Mouse (Mus musculus): ENCODE results near the gene Scn10a. TPM values are rescaled to one million over a fixed set of nuclear protein-coding genes. Genes with fewer than 3 reads are reported as not detected.

Gene Scn10a
- total RNA-seq, 2 experiments from 2014 or later = not detected

DNA sequence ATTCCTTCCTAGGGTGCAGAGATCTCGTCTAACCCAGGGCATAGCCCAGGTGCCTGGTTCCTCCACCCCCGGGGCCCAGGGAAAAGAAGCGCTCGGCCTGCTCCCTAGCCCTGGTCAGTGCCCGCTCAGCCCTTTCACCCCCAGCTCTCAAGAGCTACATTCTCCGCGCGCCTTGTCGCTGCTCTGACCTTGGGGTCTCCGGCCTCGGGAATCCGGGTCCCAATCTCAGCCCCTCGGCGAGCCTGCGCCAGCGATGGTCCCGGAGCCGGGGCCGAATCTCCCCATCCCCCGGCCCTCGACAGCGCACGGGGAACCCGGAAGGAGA, 140.8 kb downstream of the Scn10a start:
- no peak for DNase-seq (ENCODE audit: low spot score in 2 of 2)

DNA sequence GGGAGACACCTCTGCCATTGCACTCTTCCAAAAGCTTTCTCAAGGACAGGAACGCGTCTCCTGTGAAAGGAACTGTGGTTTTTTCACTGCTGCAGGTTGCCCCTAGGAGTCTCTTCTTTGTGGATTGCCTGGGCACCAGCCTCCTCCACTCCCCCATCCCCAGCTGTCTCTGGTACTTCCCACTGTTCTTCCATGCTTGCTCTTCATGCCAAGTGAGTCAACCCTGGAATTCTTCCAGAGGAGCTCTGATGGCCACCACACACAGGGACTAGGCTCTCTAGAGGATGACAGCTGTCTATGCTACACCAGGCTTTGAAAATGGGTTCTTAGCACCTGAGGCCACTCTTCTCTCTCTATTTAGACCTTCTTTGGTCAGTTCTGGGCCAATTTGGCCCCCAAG, 142.1 kb downstream of the Scn10a start:
- no peak for DNase-seq (ENCODE audit: low spot score in 2 of 2)

DNA sequence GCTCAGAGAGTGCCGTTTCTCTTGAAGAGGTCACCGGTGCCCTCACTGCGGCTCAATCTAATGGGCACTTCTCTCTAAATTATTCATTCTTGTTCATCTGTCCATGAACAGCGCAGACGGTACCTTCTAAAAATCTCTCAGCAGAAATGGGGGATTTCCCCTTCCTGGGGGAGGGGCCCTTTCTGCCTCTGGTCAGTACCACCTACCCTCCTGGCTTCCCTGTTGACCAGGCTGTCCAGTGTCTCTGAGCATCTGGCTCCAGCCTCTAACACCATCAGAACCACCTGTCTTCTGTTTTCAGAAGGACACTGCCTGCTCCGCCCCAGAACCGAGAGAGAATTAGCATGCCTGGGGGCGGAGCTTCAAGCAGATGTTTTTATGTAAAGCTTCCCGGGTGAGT, 143.4 kb downstream of the Scn10a start:
- DNase-seq (ENCODE audit: low spot score in 2 of 2) = no peak

GRCm38 (mm10) chr9:119574366-119574765, 144.8 kb downstream of the Scn10a start:
- DNase-seq (ENCODE audit: low spot score in 2 of 2) = no peak

DNA sequence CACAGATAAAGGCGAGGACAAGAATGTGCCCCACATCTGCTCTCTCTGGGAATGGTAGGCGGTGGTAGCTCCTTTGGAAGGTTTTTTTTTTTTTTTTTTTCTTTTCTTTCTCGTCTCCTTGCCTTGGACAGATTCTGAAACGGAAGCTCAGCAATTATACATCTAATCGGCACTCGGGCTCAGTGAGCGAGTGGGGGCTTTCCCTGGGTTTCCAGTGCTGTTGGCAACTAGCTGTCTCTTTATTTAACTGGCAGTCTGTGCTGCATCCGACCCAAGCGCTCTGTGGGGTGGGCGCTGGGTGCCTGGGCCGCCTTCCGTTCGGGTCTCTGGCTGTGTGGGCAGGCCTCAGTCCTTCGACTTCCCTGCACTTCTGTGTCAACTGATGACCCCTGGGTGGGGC, 146.1 kb downstream of the Scn10a start:
- no peak for DNase-seq (ENCODE audit: low spot score in 2 of 2)

- no peak for DNase-seq (ENCODE audit: low spot score in 2 of 2)
Measured at GRCm38 (mm10) chr9:119571411-119571888, 147.7 kb downstream of the Scn10a start.

- DNase-seq (ENCODE audit: low spot score in 2 of 2) = no peak
Measured at GRCm38 (mm10) chr9:119570652-119571051, 148.5 kb downstream of the Scn10a start.

DNA sequence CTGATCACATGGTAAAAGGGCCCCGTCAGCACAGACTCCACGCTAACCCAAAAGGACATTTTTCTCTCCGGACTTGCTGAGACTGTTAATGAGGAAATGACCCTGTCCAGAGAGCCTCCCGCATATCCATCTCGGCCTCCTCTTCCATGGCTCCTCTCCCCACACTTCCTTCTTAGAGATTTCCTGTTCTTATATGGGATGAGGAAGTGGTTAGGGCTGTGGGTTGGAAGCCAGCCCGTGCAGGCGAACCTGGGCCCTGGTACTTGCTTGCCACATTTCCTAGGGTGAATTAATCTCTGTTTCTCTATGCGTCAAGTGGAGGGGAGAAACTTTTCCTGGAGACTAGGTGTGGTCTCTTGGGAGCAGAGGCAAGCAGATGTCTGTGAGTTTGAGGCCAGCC, 150.4 kb downstream of the Scn10a start:
- no peak for DNase-seq (ENCODE audit: low spot score in 2 of 2)

- no peak for DNase-seq (ENCODE audit: low spot score in 2 of 2)
Measured at GRCm38 (mm10) chr9:119567800-119568199, 151.3 kb downstream of the Scn10a start.

DNA sequence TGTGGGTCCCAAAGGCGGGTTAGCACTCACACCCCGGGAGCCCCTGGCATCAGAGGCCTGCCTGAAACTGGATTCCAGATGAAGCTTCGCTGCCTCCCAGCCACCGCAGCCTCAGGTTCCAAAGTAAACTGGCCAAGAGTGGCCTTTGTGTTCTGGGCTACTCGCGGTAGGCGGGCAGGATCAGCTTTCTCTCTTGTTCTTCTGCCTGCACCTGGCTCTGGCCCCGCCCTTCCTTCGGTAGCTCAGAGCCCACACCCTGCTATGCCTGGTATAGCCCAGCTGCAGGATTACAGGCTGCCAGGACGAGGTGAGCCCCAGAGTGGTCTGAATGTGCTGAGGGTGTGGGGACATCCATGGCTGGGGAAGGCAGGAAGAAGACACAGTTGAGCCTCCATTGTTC, 152.9 kb downstream of the Scn10a start:
- no peak for DNase-seq (ENCODE audit: low spot score in 2 of 2)

- DNase-seq (ENCODE audit: low spot score in 2 of 2) = no peak
Measured at GRCm38 (mm10) chr9:119564803-119565202, 154.3 kb downstream of the Scn10a start.

DNA sequence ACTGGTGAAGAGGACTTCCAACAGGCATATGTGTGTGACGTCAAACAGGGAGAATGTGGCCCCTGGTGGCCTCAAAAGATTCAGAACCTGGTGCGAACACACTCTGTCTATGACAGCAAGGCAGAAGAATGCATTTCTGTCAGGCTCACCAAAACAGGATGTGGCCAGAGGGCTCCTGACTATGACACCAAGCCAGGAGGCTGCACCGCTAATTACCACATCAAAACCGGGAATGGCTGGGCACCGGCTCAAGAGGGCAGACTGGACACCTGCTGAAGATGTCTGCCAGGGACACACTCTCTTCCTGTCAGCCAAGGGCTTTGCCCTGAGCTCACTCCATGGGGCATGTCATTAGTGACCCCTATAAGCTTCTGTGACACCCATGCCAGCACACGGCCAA, 155.5 kb downstream of the Scn10a start:
- no peak for DNase-seq (ENCODE audit: low spot score in 2 of 2)

- no peak for DNase-seq (ENCODE audit: low spot score in 2 of 2)
Measured at GRCm38 (mm10) chr9:119562256-119562655, 156.9 kb downstream of the Scn10a start.

- no peak for DNase-seq (ENCODE audit: low spot score in 2 of 2)
Measured at GRCm38 (mm10) chr9:119561746-119562145, 157.4 kb downstream of the Scn10a start.

GRCm38 (mm10) chr9:119559537-119560276, 159.4 kb downstream of the Scn10a start:
- DNase-seq (ENCODE audit: low spot score in 2 of 2) = no peak

Other genes starting within 250 kb of the Scn10a start
- gene Scn5a, start 140.3 kb downstream of the Scn10a start, total RNA-seq (2021) = under 1 TPM; 0.06 to 0.07 TPM
- gene Scn11a, start 106.1 kb upstream of the Scn10a start, total RNA-seq (2021) = not detected
- gene Wdr48, start 175.6 kb upstream of the Scn10a start, total RNA-seq (2021) = 10 to 100 TPM; 46.5 to 52.9 TPM
- gene Gorasp1, start 218.2 kb upstream of the Scn10a start, total RNA-seq (2021) = 10 to 100 TPM; 20.7 to 23.0 TPM
- gene Ttc21a, start 218.3 kb upstream of the Scn10a start, total RNA-seq (2021) = under 1 TPM in 1 of 2 experiments, not detected in 1; 0.43 TPM